Comparison of ENCODE assay signal across 9 mouse cellular contexts in genomic region chr6:116265603-116266002, GRCm38 (mm10). TPM values are rescaled to one million over a fixed set of nuclear protein-coding genes. Genes with fewer than 3 reads are reported as not detected.
DNase-seq lines count a peak whose midpoint lies in the region; ATAC-seq lines count a peak whose summit lies in the region.
"Had no signal": no experiment of that assay in that cellular context is flagged by ENCODE, and none has a peak within 500 bp of the region (broad histone marks: within the 10 kb centered on the region; RNA-seq: fewer than 3 reads in every experiment).

No protein-coding gene starts in this region.

- H3K36me3 ChIP-seq in kidney, embryonic 14.5 days (ENCODE audit: control insufficient read depth, insufficient read depth, low read length), result peaks cover 17% of the 10 kb centered on the region
- peaks cover 20% of the 10 kb centered on the region for H3K36me3 ChIP-seq in embryonic facial prominence, embryonic 13.5 days
- peaks cover 20% of the 10 kb centered on the region for H3K36me3 ChIP-seq in limb, embryonic 12.5 days
- H3K36me3 ChIP-seq in midbrain, embryonic 13.5 days, result peaks cover 19% of the 10 kb centered on the region

- peak overlapping the region; percentile 35; the same call in 1 of the 2 replicates for H3K4me2 ChIP-seq in kidney, embryonic 14.5 days (replicated peaks; ENCODE audit: low read depth, low read length)
- H3K4me2 ChIP-seq in embryonic facial prominence, embryonic 13.5 days, result peak overlapping the region; percentile 73
- peak overlapping the region; percentile 51; the same call in 1 of the 2 replicates for H3K4me2 ChIP-seq in limb, embryonic 12.5 days
- peak overlapping the region; percentile 72 for H3K4me2 ChIP-seq in midbrain, embryonic 13.5 days (replicated peaks)

- no peaks in the 10 kb centered on the region for H3K9me3 ChIP-seq in kidney, embryonic 14.5 days (ENCODE audit: control insufficient read depth, low read length)
- H3K9me3 ChIP-seq in embryonic facial prominence, embryonic 13.5 days, result no peaks in the 10 kb centered on the region
- no peaks in the 10 kb centered on the region for H3K9me3 ChIP-seq in limb, embryonic 12.5 days
- H3K9me3 ChIP-seq in midbrain, embryonic 13.5 days, result no peaks in the 10 kb centered on the region

- 0 out of 2 replicates have a peak, but pooled peaks cover 8% of the 10 kb centered on the region for H3K4me1 ChIP-seq in kidney, embryonic 14.5 days (ENCODE audit: control insufficient read depth, insufficient read depth, low read length)
- peaks cover 14% of the 10 kb centered on the region for H3K4me1 ChIP-seq in embryonic facial prominence, embryonic 13.5 days
- H3K4me1 ChIP-seq in limb, embryonic 12.5 days (replicated peaks), result peaks cover 9% of the 10 kb centered on the region
- peaks cover 21% of the 10 kb centered on the region for H3K4me1 ChIP-seq in midbrain, embryonic 13.5 days (replicated peaks)

- no peak overlapping the region for H3K4me3 ChIP-seq in kidney, embryonic 14.5 days (ENCODE audit: low read length)
- no peak overlapping the region; the same call in 1 of the 2 replicates for H3K4me3 ChIP-seq in embryonic facial prominence, embryonic 13.5 days
- H3K4me3 ChIP-seq in limb, embryonic 12.5 days (replicated peaks), result no peak overlapping the region
- H3K4me3 ChIP-seq in midbrain, embryonic 13.5 days (replicated peaks), result peak overlapping the region; percentile 26; the same call in 1 of the 2 replicates

- 68% methylated on average over 4 of the region's 4 CpGs for WGBS in kidney, embryonic 14.5 days
- WGBS in embryonic facial prominence, embryonic 13.5 days, result 61% methylated on average over 4 of the region's 4 CpGs
- WGBS in limb, embryonic 12.5 days, result 79% methylated on average over 4 of the region's 4 CpGs
- WGBS in midbrain, embryonic 13.5 days, result 56% methylated on average over 4 of the region's 4 CpGs

- H3K27me3 ChIP-seq in kidney, embryonic 14.5 days (ENCODE audit: control insufficient read depth, insufficient read depth, low read length), result no peaks in the 10 kb centered on the region
- H3K27me3 ChIP-seq in embryonic facial prominence, embryonic 13.5 days, result no peaks in the 10 kb centered on the region
- no peaks in the 10 kb centered on the region for H3K27me3 ChIP-seq in limb, embryonic 12.5 days
- no peaks in the 10 kb centered on the region for H3K27me3 ChIP-seq in midbrain, embryonic 13.5 days

- no peak for ATAC-seq in kidney, embryonic 14.5 days (ENCODE audit: low FRiP score, low TSS enrichment)
- no peak for ATAC-seq in embryonic facial prominence, embryonic 13.5 days (ENCODE audit: insufficient number of reproducible peaks, insufficient read depth, low FRiP score, low TSS enrichment, low read depth)
- no peak for ATAC-seq in limb, embryonic 12.5 days (ENCODE audit: insufficient number of reproducible peaks, insufficient read depth, low FRiP score, low TSS enrichment, low read depth)
- no peak for ATAC-seq in midbrain, embryonic 13.5 days

- no peak for DNase-seq in kidney, postnatal 4 days
- no peak for DNase-seq in c-Kit-positive CD71-positive TER-119-positive erythroid progenitor cells, embryonic 14.5 days (ENCODE audit: low spot score)
- DNase-seq in left cerebral cortex, adult 8-10 months (ENCODE audit: low spot score in 2 of 2), result no peak
- no peak for DNase-seq in frontal cortex, postnatal 10 days (ENCODE audit: low spot score in 2 of 2)
- DNase-seq: kidney, postnatal 36 days had no signal

- H3K9ac ChIP-seq in kidney, embryonic 14.5 days (ENCODE audit: low read depth, low read length), result no peak overlapping the region
- no peak overlapping the region for H3K9ac ChIP-seq in embryonic facial prominence, embryonic 13.5 days
- H3K9ac ChIP-seq in limb, embryonic 12.5 days (replicated peaks), result no peak overlapping the region
- no peak overlapping the region for H3K9ac ChIP-seq in midbrain, embryonic 13.5 days (replicated peaks)

- H3K27ac ChIP-seq in kidney, embryonic 14.5 days (ENCODE audit: low read depth, low read length), result no peak overlapping the region
- H3K27ac ChIP-seq in embryonic facial prominence, embryonic 13.5 days, result no peak overlapping the region
- no peak overlapping the region for H3K27ac ChIP-seq in limb, embryonic 12.5 days
- H3K27ac ChIP-seq in midbrain, embryonic 13.5 days, result peak overlapping the region; percentile 87

RNA-seq across cellular contexts. Expression of gene Zfand4, which starts 1.6 kb away (rescaled TPM):
- polyA plus RNA-seq in kidney, embryonic 14.5 days (2014; fragmentation: Nextera tagmentation; extraction: Ambion mirVana), result 5.9 and 8.3 TPM in 2 replicates
- 9.7 and 11.7 TPM in 2 replicates for polyA plus RNA-seq in embryonic facial prominence, embryonic 13.5 days (2015; fragmentation: Nextera tagmentation; extraction: Ambion mirVana)
- 7.6 and 8.1 TPM in 2 replicates for polyA plus RNA-seq in limb, embryonic 12.5 days (2016; fragmentation: Nextera tagmentation; extraction: Ambion mirVana)
- polyA plus RNA-seq in midbrain, embryonic 13.5 days (2015; fragmentation: Nextera tagmentation; extraction: Ambion mirVana), result 11.5 and 11.6 TPM in 2 replicates
- 10 to 100 TPM; 10.2 to 13.8 (median 11.9) TPM for total RNA-seq in left cerebral cortex, adult 8-10 months (2022)

RNA-seq across cellular contexts. Expression of gene Washc2, which starts 57.8 kb away (rescaled TPM):
- 28.4 and 58.6 TPM in 2 replicates for polyA plus RNA-seq in kidney, embryonic 14.5 days (2014; fragmentation: Nextera tagmentation; extraction: Ambion mirVana)
- polyA plus RNA-seq in embryonic facial prominence, embryonic 13.5 days (2015; fragmentation: Nextera tagmentation; extraction: Ambion mirVana), result 57.6 and 59.4 TPM in 2 replicates
- polyA plus RNA-seq in limb, embryonic 12.5 days (2016; fragmentation: Nextera tagmentation; extraction: Ambion mirVana), result 51.8 and 55.9 TPM in 2 replicates
- 64.4 and 67.1 TPM in 2 replicates for polyA plus RNA-seq in midbrain, embryonic 13.5 days (2015; fragmentation: Nextera tagmentation; extraction: Ambion mirVana)
- 100 to 1,000 TPM in 2 of 4 experiments, 10 to 100 TPM in 2; 88.3 to 108 (median 95.9) TPM for total RNA-seq in left cerebral cortex, adult 8-10 months (2022)
